Mouse (Mus musculus) embryonic stem cell, embryonic (primary cell): ENCODE measurements around the gene Hmga1.

Experiments used
- CTCF ChIA-PET, 4 experiments: fragments of 300-600 bp in 2 of 4; fragments of 350-600 bp in 2 of 4; sonication (Branson Sonifier 250); formaldehyde crosslinking; loops; one replicate each; lab custom pipeline; 2022; ENCODE audit warnings: inconsistent platforms in 2 of 4; lab: Charles Lee
- POLR2A ChIA-PET, 4 experiments: fragments of 300-600 bp in 2 of 4; fragments of 350-600 bp in 2 of 4; sonication (Branson Sonifier 250); formaldehyde crosslinking; loops; one replicate each; lab custom pipeline; 2022; ENCODE audit warnings: antibody characterized with exemption in 4 of 4, inconsistent platforms in 1 of 4; lab: Charles Lee

Gene Hmga1

DNA sequence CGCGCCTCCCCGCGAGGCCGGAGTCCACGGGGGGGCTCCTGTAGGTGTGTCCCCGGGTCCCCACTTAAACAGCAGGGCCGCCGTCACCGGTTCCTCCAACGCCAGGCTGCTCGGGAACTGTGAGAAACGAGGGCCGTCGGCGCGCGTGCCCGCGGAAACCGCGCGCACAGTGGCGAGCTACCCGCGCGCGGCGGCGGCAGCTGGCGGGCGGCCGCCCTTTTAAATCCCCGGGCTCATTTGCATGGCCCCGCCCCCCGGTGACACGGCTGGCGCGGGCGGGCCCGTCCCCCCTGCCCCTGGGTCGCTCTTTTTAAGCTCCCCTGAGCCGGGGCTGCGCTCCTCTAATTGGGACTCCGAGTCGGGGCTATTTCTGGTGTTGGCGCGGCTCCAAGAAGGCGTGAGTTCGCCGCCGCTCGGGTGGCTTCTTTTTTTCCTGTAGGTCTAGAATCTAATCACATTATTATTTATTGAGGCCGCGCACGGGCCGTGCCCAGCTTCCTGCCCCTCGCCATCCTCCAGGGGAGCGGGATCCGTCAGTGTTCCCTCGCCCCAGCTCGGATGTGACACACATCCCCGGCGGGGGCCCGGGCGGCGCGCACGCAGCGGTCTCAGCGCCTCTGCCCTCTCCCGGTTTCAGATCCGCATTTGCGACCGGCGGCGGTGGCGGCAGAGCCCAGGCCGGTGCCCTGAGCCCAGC is at the start of gene Hmga1:
TSS of gene Hmga1 (plus strand) at position 183 of the 697 bp plus-strand sequence.
- POLR2A ChIA-PET = interaction anchor here (0.5 to 8.9 kb wide), 207 partner anchors 8 to 1951 kb away, joined by 3 to 146 read pairs (median 4); partner anchors contain the start of genes AI413582 (in 3 of the 4), Nudt3 (in 3 of the 4), RPS10-NUDT3 (in 3 of the 4) and Rps10 (in 2 of the 4)
- CTCF ChIA-PET = interaction anchor here (0.5 to 2.0 kb wide), 17 partner anchors 8 to 1457 kb away, joined by 3 to 7 read pairs (median 3); partner anchors contain the start of genes AI413582 (in 2 of the 4) and Tcp11 (in 1 of the 4)

GRCm38 (mm10) chr17:27506871-27507590 is 49.3 kb upstream of the Hmga1 start:
- CTCF ChIA-PET = interaction anchor here in 2 of 4 experiments (0.6 kb wide), 2 partner anchors 17 to 531 kb away, joined by 3 to 4 read pairs; no protein-coding TSS in a partner anchor
- POLR2A ChIA-PET = interaction anchor here in 1 of 4 experiments (0.6 kb wide), 1 partner anchor 120 kb away, joined by 4 read pairs; no protein-coding TSS in a partner anchor

DNA sequence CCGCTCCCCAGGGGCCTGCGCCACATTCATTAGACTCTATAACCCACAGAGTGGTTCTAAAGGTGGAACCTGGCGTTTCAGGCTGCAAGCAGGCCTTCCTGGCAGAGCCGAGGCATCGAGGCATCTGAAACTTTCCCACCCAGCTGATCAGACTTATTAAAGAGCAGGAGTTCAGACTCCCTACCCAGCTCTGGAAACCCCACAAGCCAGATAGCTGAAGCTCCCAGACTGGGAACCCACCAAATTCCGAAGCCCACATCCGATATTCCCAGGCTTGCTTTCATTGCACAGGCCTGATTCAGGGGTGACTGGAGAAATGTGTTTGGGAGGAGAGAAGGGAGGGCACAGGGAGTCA is 48.7 kb upstream of the Hmga1 start:
- ChIA-PET CTCF (interaction anchor here in 3 of 4 experiments (0.6 to 0.7 kb wide), 4 partner anchors 18 to 770 kb away, joined by 3 to 4 read pairs (median 4); no protein-coding TSS in a partner anchor), POLR2A (interaction anchor here in 1 of 4 experiments (0.6 kb wide), 1 partner anchor 120 kb away, joined by 4 read pairs; no protein-coding TSS in a partner anchor)

- CTCF ChIA-PET = interaction anchor here in 3 of 4 experiments (0.6 to 1.2 kb wide), 5 partner anchors 12 to 770 kb away, joined by 3 to 4 read pairs (median 4); no protein-coding TSS in a partner anchor
- POLR2A ChIA-PET = interaction anchor here in 1 of 4 experiments (0.6 to 2.1 kb wide), 2 partner anchors 10 to 121 kb away, joined by 4 to 6 read pairs; no protein-coding TSS in a partner anchor
These were observed 48.3 kb upstream of the Hmga1 start for GRCm38 (mm10) chr17:27508002-27508401.

DNA sequence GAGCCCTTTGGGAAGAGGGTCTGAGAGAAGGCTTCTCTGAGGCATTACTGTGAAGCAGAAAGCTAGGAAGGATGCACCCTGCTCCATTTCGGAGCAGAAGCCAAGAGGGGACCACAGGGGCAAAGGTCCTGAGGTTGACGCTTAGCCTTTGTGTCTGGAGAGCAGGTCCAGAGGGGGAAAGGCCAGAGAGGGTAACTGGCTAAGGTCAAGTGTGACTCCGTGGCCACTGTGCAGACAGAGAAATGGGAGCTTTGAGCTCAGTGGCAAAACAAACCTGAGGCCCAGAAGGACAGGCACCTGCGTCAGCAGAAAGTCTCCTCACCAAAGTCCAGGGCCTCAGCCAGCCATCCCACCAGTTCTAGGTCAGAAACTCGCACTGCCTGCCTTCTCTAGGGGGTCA is 47.8 kb upstream of the Hmga1 start:
- CTCF ChIA-PET = interaction anchor here in 1 of 4 experiments (1.2 kb wide), 1 partner anchor 11 kb away, joined by 4 read pairs; no protein-coding TSS in a partner anchor
- POLR2A ChIA-PET = interaction anchor here in 1 of 4 experiments (2.1 kb wide), 1 partner anchor 10 kb away, joined by 6 read pairs; no protein-coding TSS in a partner anchor

GRCm38 (mm10) chr17:27509056-27509455 is 47.2 kb upstream of the Hmga1 start:
- CTCF ChIA-PET = interaction anchor here in 1 of 4 experiments (1.2 kb wide), 1 partner anchor 11 kb away, joined by 4 read pairs; no protein-coding TSS in a partner anchor
- POLR2A ChIA-PET = interaction anchor here in 1 of 4 experiments (0.6 to 2.1 kb wide), 3 partner anchors 9 to 175 kb away, joined by 5 to 7 read pairs (median 6); partner anchors contain the start of gene Hmga1

DNA sequence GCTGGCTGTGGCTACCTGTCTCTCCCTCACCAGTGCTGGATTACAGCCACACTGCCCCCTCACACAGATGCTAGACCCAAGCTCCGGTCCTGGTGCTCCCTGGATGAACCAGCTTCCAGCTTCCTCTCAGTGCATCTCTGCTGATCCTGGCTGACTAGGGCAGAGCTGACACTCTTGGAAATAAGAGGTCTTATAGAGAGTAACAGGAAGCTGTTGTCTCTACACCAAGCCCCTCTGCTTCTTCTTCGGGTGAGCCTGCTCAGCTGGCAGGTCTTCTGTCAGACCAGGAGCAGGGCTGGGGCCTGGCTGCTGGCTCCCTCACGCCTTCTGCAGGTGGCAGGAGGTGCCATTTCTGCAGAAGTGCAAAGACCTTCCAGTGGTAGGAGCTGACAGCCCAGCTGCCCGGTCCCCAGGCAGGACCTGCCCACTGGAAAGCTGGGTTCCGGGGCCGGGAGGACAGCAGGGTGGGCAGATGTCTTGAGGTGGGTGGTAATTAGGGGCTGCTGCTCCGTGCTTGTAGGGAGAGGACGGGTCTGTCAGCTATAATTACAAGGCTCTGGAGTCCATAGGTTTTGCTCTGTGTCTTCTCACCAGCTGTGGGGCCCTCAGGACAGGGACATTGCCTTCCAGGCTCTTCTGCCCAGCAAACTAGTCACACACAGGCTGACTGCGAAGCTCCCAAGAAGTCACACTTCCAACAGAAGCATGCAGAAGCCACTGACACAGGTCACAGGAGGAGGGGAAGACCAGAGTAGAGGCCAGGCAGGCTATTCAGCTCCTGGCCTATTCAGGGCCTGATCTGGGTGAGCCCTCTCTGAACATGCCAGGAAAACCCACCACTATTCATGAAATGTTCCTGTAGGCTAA is 45.8 kb upstream of the Hmga1 start:
- CTCF ChIA-PET = interaction anchor here (0.5 to 1.9 kb wide), 8 partner anchors 9 to 1065 kb away, joined by 3 to 6 read pairs (median 3); no protein-coding TSS in a partner anchor

DNA sequence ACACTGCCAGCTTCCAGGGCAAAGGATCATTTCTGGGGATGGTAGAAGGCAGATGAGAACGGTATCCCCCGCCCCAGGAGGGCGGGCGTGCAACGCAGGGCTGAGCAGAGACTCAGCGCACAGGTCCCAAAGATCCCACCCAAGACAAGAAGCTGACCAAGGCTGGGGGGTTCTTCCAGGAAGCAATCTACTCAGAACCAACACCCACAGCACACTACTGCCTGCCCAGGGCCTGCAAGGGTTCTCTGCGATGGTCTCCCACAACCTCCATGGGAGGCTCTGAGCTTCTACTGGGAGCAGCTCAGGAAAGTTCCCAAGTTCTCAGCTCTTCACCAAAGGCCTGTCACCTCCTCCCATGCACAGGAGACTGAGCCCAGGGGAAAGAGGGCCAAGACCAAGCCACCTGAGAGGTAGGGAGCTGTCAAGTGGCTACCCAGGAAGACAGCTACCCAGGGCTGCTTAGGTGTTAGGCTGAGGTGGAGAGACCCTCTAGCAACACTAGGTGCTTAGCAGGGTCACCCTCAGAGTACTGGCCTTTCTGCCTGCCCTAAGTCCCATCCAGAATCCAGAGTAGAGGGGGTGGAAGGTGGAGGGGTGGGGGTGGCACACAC is 45.1 kb upstream of the Hmga1 start:
- POLR2A ChIA-PET = interaction anchor here in 2 of 4 experiments (0.5 to 3.1 kb wide), 12 partner anchors 9 to 1770 kb away, joined by 3 to 14 read pairs (median 3); partner anchors contain the start of genes Hmga1 (in 1 of the 2) and Rps10 (in 1 of the 2)
- CTCF ChIA-PET = interaction anchor here (0.5 to 1.9 kb wide), 7 partner anchors 9 to 493 kb away, joined by 3 to 6 read pairs (median 4); no protein-coding TSS in a partner anchor

More for the DNA sequence above, 45.8 kb upstream of the Hmga1 start:
- POLR2A ChIA-PET = interaction anchor here in 3 of 4 experiments (0.6 to 3.1 kb wide), 11 partner anchors 8 to 1769 kb away, joined by 3 to 14 read pairs (median 4); partner anchors contain the start of genes Hmga1 (in 1 of the 3) and Rps10 (in 1 of the 3)

DNA sequence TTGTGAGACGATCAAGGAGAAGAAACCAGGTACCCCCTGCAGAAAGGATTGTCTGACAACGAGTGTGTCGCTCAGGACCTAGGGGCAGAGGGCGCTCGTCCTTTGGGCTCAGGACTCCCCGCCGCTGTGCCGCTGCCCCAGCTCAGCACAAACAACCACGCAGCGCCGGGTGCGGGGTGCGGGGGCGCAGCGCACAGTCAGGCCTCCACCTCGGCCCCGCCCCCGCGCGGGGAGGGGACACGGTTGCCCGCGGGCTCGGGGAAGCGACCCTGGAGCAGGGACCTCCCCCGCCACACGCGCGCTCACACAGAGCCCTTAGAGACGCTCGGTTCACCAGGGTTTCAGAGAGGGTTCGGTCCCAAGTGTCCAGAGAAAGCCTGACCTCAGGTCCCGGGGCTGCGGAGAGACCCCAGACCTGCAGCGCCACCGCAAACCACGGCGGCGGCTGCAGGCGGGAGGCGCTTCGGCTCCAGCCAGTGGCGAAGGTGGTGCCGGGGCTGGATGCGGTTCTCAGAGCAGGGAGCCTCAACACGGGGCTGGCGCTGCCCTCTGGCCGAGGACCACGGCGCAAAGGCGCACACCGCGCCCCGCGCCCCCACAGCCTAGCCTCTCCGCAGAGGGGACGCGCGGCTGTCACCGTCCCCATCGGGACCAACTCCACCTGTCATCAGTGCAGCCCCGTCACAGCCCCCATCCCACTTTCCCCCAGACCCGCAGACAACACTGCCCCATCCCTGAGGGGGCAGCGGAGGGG is 44.3 kb upstream of the Hmga1 start:
- CTCF ChIA-PET = interaction anchor here in 3 of 4 experiments (0.5 to 1.5 kb wide), 6 partner anchors 10 to 299 kb away, joined by 3 to 6 read pairs (median 4); no protein-coding TSS in a partner anchor
- POLR2A ChIA-PET = interaction anchor here in 2 of 4 experiments (0.5 to 3.1 kb wide), 10 partner anchors 10 to 796 kb away, joined by 3 to 14 read pairs (median 4); partner anchors contain the start of gene Rps10 (in 1 of the 2)

GRCm38 (mm10) chr17:27512619-27513161 is 43.6 kb upstream of the Hmga1 start:
- ChIA-PET POLR2A (interaction anchor here in 2 of 4 experiments (0.9 to 3.1 kb wide), 5 partner anchors 8 to 22 kb away, joined by 3 to 14 read pairs (median 5); no protein-coding TSS in a partner anchor), CTCF (interaction anchor here in 1 of 4 experiments (1.0 kb wide), 1 partner anchor 90 kb away, joined by 3 read pairs; no protein-coding TSS in a partner anchor)

GRCm38 (mm10) chr17:27513279-27513915 is 42.9 kb upstream of the Hmga1 start:
- ChIA-PET CTCF (interaction anchor here in 3 of 4 experiments (1.2 to 1.8 kb wide), 6 partner anchors 11 to 323 kb away, joined by 3 to 5 read pairs (median 4); no protein-coding TSS in a partner anchor), POLR2A (interaction anchor here in 3 of 4 experiments (0.8 to 3.1 kb wide), 8 partner anchors 9 to 1002 kb away, joined by 3 to 14 read pairs (median 4); partner anchors contain the start of gene AI413582 (in 1 of the 3))

- ChIA-PET CTCF (interaction anchor here (0.7 to 1.8 kb wide), 13 partner anchors 9 to 324 kb away, joined by 3 to 5 read pairs (median 3); no protein-coding TSS in a partner anchor), POLR2A (interaction anchor here in 3 of 4 experiments (0.6 to 2.5 kb wide), 12 partner anchors 10 to 1003 kb away, joined by 3 to 10 read pairs (median 4); partner anchors contain the start of gene AI413582 (in 1 of the 3))
These were observed 42.2 kb upstream of the Hmga1 start for GRCm38 (mm10) chr17:27513916-27514762.

- POLR2A ChIA-PET = interaction anchor here in 2 of 4 experiments (0.6 to 2.0 kb wide), 7 partner anchors 9 to 374 kb away, joined by 3 to 7 read pairs (median 4); no protein-coding TSS in a partner anchor
These were observed 38.0 kb upstream of the Hmga1 start for GRCm38 (mm10) chr17:27518296-27518695.

More at GRCm38 (mm10) chr17:27518296-27518695, 38.0 kb upstream of the Hmga1 start:
- CTCF ChIA-PET = interaction anchor here in 3 of 4 experiments (0.7 to 1.7 kb wide), 4 partner anchors 17 to 328 kb away, joined by 3 read pairs; no protein-coding TSS in a partner anchor
